Mouse (Mus musculus): ENCODE measurements around the gene Pcnx2. TPM values are rescaled to one million over a fixed set of nuclear protein-coding genes. Genes with fewer than 3 reads are reported as not detected.

Pcnx2 gene
- total and polyA plus RNA-seq, 3 experiments = not detected

GRCm38 (mm10) chr8:125723437-125723836 lies 174.7 kb downstream of the Pcnx2 start:
- Histone ChIP-seq H3K36me3 (replicated peaks in 1 of 2; ENCODE audit: control insufficient read depth in 1 of 2, insufficient read depth in 1 of 2, low read length in 1 of 2) (no peaks in the 10 kb centered on the region), H3K9me3 (replicated peaks; ENCODE audit: low read length) (no peaks in the 10 kb centered on the region), H3K4me1 (ENCODE audit: control insufficient read depth in 1 of 2, insufficient read depth in 2 of 2) (peaks cover 7 to 25% of the 10 kb centered on the region in 2 experiments), H3K4me2 (ENCODE audit: insufficient read depth, low read depth, poor library complexity, severe bottlenecking) (no peak overlapping the region), H3K27me3 (replicated peaks) (no peaks in the 10 kb centered on the region), H3K27ac (ENCODE audit: insufficient read depth, low read depth) (no peak overlapping the region), H3K9ac (ENCODE audit: insufficient read depth, low read depth) (no peak overlapping the region), H3K4me3 (replicated peaks in 1 of 3; ENCODE audit: low read depth in 2 of 3, low read length in 2 of 3, poor library complexity in 1 of 3) (no peak overlapping the region), H3K79me2 (replicated peaks; ENCODE audit: control insufficient read depth, extremely low read depth, insufficient read depth, poor library complexity, severe bottlenecking) (no peaks in the 10 kb centered on the region)
- dilution Hi-C loops (cut with MboI; ENCODE audit: extremely low pct_ligation_motif_present, extremely low pct_unique_long_range_greater_than_20kb, low sequenced_read_pairs) (no loop called here), in situ Hi-C loops (cut with MboI; ENCODE audit: low pct_ligation_motif_present, low pct_unique_long_range_greater_than_20kb, low sequenced_read_pairs) (no loop called here)
- no peak for DNase-seq (ENCODE audit: extremely low read depth)
- TF ChIP-seq USF2 (conservative IDR thresholded peaks at IDR 0.05; ENCODE audit: low read depth, low read length) = no peak
- TF ChIP-seq USF1 (IDR thresholded peaks at IDR 0.05; ENCODE audit: low read depth, low read length) = no peak
- no peak for TF ChIP-seq CHD1 (IDR thresholded peaks at IDR 0.05; ENCODE audit: low read depth, low read length)
- TF ChIP-seq ELF1 (IDR thresholded peaks at IDR 0.05; ENCODE audit: low read depth, low read length) = no peak
- no peak for TF ChIP-seq PAX5 (IDR thresholded peaks at IDR 0.05; ENCODE audit: low read length)
- TF ChIP-seq NELFE (IDR thresholded peaks at IDR 0.05; ENCODE audit: low read depth, low read length) = no peak
- no peak for TF ChIP-seq ZNF384 (IDR thresholded peaks at IDR 0.05; ENCODE audit: low read depth, low read length)
- no peak for TF ChIP-seq UBTF (IDR thresholded peaks at IDR 0.05; ENCODE audit: low read depth, low read length)
- no peak for TF ChIP-seq TBP (conservative IDR thresholded peaks at IDR 0.05; ENCODE audit: low read depth, low read length)
- no peak for TF ChIP-seq POLR2A (IDR thresholded peaks at IDR 0.05; ENCODE audit: low read depth, low read length)
- no peak for TF ChIP-seq JUND (conservative IDR thresholded peaks at IDR 0.05; ENCODE audit: low read depth, low read length)
- no peak for TF ChIP-seq EP300 (IDR thresholded peaks at IDR 0.05; ENCODE audit: low read length)
- no peak for TF ChIP-seq ZC3H11A (IDR thresholded peaks at IDR 0.05; ENCODE audit: low read depth, low read length)
- no peak for TF ChIP-seq POLR2AphosphoS2 (IDR thresholded peaks at IDR 0.05; ENCODE audit: low read depth, low read length)
- no peak for TF ChIP-seq TCF12 (IDR thresholded peaks at IDR 0.05; ENCODE audit: low read depth, low read length)
- TF ChIP-seq MAFK (IDR thresholded peaks at IDR 0.05; ENCODE audit: insufficient replicate concordance, low read length) = no peak
- no peak for TF ChIP-seq CTCF (conservative IDR thresholded peaks at IDR 0.05 in 1 of 2, IDR thresholded peaks at IDR 0.05 in 1 of 2; ENCODE audit: low read depth in 2 of 2, low read length in 2 of 2)

- Histone ChIP-seq H3K79me2 (replicated peaks; ENCODE audit: control insufficient read depth, extremely low read depth, insufficient read depth, poor library complexity, severe bottlenecking) (no peaks in the 10 kb centered on the region), H3K4me2 (ENCODE audit: insufficient read depth, low read depth, poor library complexity, severe bottlenecking) (no peak overlapping the region), H3K9me3 (replicated peaks; ENCODE audit: low read length) (no peaks in the 10 kb centered on the region)
Measured at GRCm38 (mm10) chr8:125722675-125723074, 175.4 kb downstream of the Pcnx2 start.

More at GRCm38 (mm10) chr8:125722675-125723074, 175.4 kb downstream of the Pcnx2 start:
- Histone ChIP-seq H3K27ac (ENCODE audit: insufficient read depth, low read depth) (no peak overlapping the region), H3K9ac (ENCODE audit: insufficient read depth, low read depth) (no peak overlapping the region), H3K36me3 (replicated peaks in 1 of 2; ENCODE audit: control insufficient read depth in 1 of 2, insufficient read depth in 1 of 2, low read length in 1 of 2) (no peaks in the 10 kb centered on the region), H3K4me1 (ENCODE audit: control insufficient read depth in 1 of 2, insufficient read depth in 2 of 2) (peaks cover 10 to 30% of the 10 kb centered on the region in 2 experiments), H3K27me3 (replicated peaks) (no peaks in the 10 kb centered on the region), H3K4me3 (replicated peaks in 1 of 3; ENCODE audit: low read depth in 2 of 3, low read length in 2 of 3, poor library complexity in 1 of 3) (no peak overlapping the region)
- TF ChIP-seq ZMIZ1 (IDR thresholded peaks at IDR 0.05; ENCODE audit: low read depth, low read length) (no peak), RCOR1 (conservative IDR thresholded peaks at IDR 0.05; ENCODE audit: low read depth, low read length) (no peak), POLR2AphosphoS2 (IDR thresholded peaks at IDR 0.05; ENCODE audit: low read depth, low read length) (no peak), BHLHE40 (IDR thresholded peaks at IDR 0.05; ENCODE audit: low read depth, low read length) (no peak), USF2 (conservative IDR thresholded peaks at IDR 0.05; ENCODE audit: low read depth, low read length) (no peak), E2F4 (IDR thresholded peaks at IDR 0.05; ENCODE audit: insufficient replicate concordance, low read depth, low read length) (no peak), MAFK (IDR thresholded peaks at IDR 0.05; ENCODE audit: insufficient replicate concordance, low read length) (no peak), MAX (IDR thresholded peaks at IDR 0.05; ENCODE audit: low read length) (no peak), MXI1 (IDR thresholded peaks at IDR 0.05; ENCODE audit: low read depth, low read length) (no peak), EP300 (IDR thresholded peaks at IDR 0.05; ENCODE audit: low read length) (no peak), NRF1 (IDR thresholded peaks at IDR 0.05; ENCODE audit: low read depth, low read length) (no peak), GABPA (IDR thresholded peaks at IDR 0.05; ENCODE audit: insufficient replicate concordance, low read depth, low read length) (no peak), NELFE (IDR thresholded peaks at IDR 0.05; ENCODE audit: low read depth, low read length) (no peak), HCFC1 (IDR thresholded peaks at IDR 0.05; ENCODE audit: low read depth, low read length) (no peak), JUND (conservative IDR thresholded peaks at IDR 0.05; ENCODE audit: low read depth, low read length) (no peak), ELF1 (IDR thresholded peaks at IDR 0.05; ENCODE audit: low read depth, low read length) (no peak), UBTF (IDR thresholded peaks at IDR 0.05; ENCODE audit: low read depth, low read length) (no peak), ETS1 (conservative IDR thresholded peaks at IDR 0.05; ENCODE audit: low read depth, low read length) (no peak), MYC (IDR thresholded peaks at IDR 0.05; ENCODE audit: low read depth, low read length) (no peak)
- in situ Hi-C loops (cut with MboI; ENCODE audit: low pct_ligation_motif_present, low pct_unique_long_range_greater_than_20kb, low sequenced_read_pairs) = no loop called here
- dilution Hi-C loops (cut with MboI; ENCODE audit: extremely low pct_ligation_motif_present, extremely low pct_unique_long_range_greater_than_20kb, low sequenced_read_pairs) = no loop called here
- DNase-seq (ENCODE audit: extremely low read depth) = no peak
